Mouse (Mus musculus) cerebellum, adult 2 months (tissue): ENCODE measurements at regions not wholly inside any gene's neighbourhood (a gene's known extent, or its start where the extent isn't known, plus 50 kb on each side); places are given as distances from the start of the nearest gene placed in this dataset.

Experiments used
- DNase-seq, 2 experiments: peaks; one replicate each; pipeline ENCODE4 v3.0.0; 2021
- H3K27ac ChIP-seq: fragments of 200-500 bp; 2 replicates; pipeline ENCODE4 v1.5.1; 2012; ENCODE audit warnings: low read length, control low read depth, inconsistent platforms; ENCODE audit not compliant: insufficient read depth
- H3K27me3 ChIP-seq: fragments of 200-500 bp; 2 replicates; pipeline ENCODE4 v1.6.1; 2012; ENCODE audit warnings: inconsistent platforms, mild to moderate bottlenecking, low read length, moderate library complexity; ENCODE audit not compliant: control insufficient read depth, insufficient read depth
- H3K4me1 ChIP-seq: fragments of 200-500 bp; 2 replicates; pipeline ENCODE4 v1.6.1; 2011; ENCODE audit warnings: low read length; ENCODE audit not compliant: control insufficient read depth, insufficient read depth
- H3K4me3 ChIP-seq: fragments of 200-500 bp; replicated peaks from 2 replicates; pipeline ENCODE3; 2011; ENCODE audit warnings: mild to moderate bottlenecking, low read depth, low read length, control low read depth; ENCODE audit not compliant: insufficient read depth
- CTCF ChIP-seq: fragments of 200-500 bp; IDR thresholded peaks from 2 replicates; pipeline ENCODE4 v1.5.1; 2011; ENCODE audit warnings: low read depth, mild to moderate bottlenecking, control low read depth, low read length, moderate library complexity, borderline replicate concordance; ENCODE audit not compliant: insufficient read depth
- POLR2A ChIP-seq: fragments of 200-500 bp; IDR thresholded peaks from 2 replicates; pipeline ENCODE4 v1.6.1; 2011; ENCODE audit warnings: low read length, control low read depth, borderline replicate concordance; ENCODE audit not compliant: insufficient read depth
- WGBS: fragments of 180-500 bp; shearing (Covaris S2); methylation state at CpG from one replicate; pipeline ENCODE4 v1.1.7; 2018; 5-methylcytosine and 5-hydroxymethylcytosine counted together

- H3K4me1 ChIP-seq, result no peaks in the 10 kb centered on the region
- WGBS, result 50% methylated on average over 6 of the region's 6 CpGs
Observed at GRCm38 (mm10) chr12:27283964-27284363, 58.4 kb downstream of the Sox11 start.

GRCm38 (mm10) chr12:27261965-27262364, 80.4 kb downstream of the Sox11 start:
- H3K27me3 ChIP-seq, result no peaks in the 10 kb centered on the region; the same call in 1 of the 2 replicates
- DNase-seq, result no peak
- H3K4me3 ChIP-seq, result no peak overlapping the region
- TF ChIP-seq CTCF, result no peak
- no peak for TF ChIP-seq POLR2A
- no peak overlapping the region for H3K27ac ChIP-seq
- no peaks in the 10 kb centered on the region for H3K4me1 ChIP-seq

More at GRCm38 (mm10) chr12:27283964-27284363, 58.4 kb downstream of the Sox11 start:
- Histone ChIP-seq H3K4me3 (no peak overlapping the region), H3K27me3 (no peaks in the 10 kb centered on the region), H3K27ac (no peak overlapping the region)
- DNase-seq, result no peak
- TF ChIP-seq POLR2A (no peak), CTCF (no peak)

GRCm38 (mm10) chr12:27254125-27254524, 88.2 kb downstream of the Sox11 start:
- no peak overlapping the region for H3K4me3 ChIP-seq
- TF ChIP-seq POLR2A (no peak), CTCF (no peak)
- H3K4me1 ChIP-seq, result no peaks in the 10 kb centered on the region
- H3K27ac ChIP-seq, result no peak overlapping the region
- peak in 1 of 2 experiments; percentile 4 for DNase-seq
- H3K27me3 ChIP-seq, result no peaks in the 10 kb centered on the region; the same call in 1 of the 2 replicates
- 5% methylated on average over 3 of the region's 3 CpGs for WGBS

GRCm38 (mm10) chr12:27251521-27251920, 90.9 kb downstream of the Sox11 start:
- no peak for TF ChIP-seq CTCF
- no peak for TF ChIP-seq POLR2A
- WGBS, result 53% methylated on average over 5 of the region's 5 CpGs
- H3K27me3 ChIP-seq, result no peaks in the 10 kb centered on the region
- H3K4me3 ChIP-seq, result no peak overlapping the region
- no peak overlapping the region for H3K27ac ChIP-seq
- H3K4me1 ChIP-seq, result 0 out of 2 replicates have a peak, but pooled peaks cover 4% of the 10 kb centered on the region
- no peak for DNase-seq

GRCm38 (mm10) chr12:27248545-27248855, 93.9 kb downstream of the Sox11 start:
- Histone ChIP-seq H3K27me3 (no peaks in the 10 kb centered on the region), H3K27ac (no peak overlapping the region)

GRCm38 (mm10) chr12:27247756-27248544, 94.4 kb downstream of the Sox11 start:
- Histone ChIP-seq H3K4me1 (0 out of 2 replicates have a peak, but pooled peaks cover 4% of the 10 kb centered on the region), H3K27me3 (no peaks in the 10 kb centered on the region), H3K4me3 (no peak overlapping the region), H3K27ac (no peak overlapping the region)
- WGBS, result 49% methylated on average over 10 of the region's 10 CpGs
- no peak for DNase-seq
- no peak for TF ChIP-seq POLR2A
- no peak for TF ChIP-seq CTCF

More at GRCm38 (mm10) chr12:27248545-27248855, 93.9 kb downstream of the Sox11 start:
- 7% methylated on average over 3 of the region's 3 CpGs for WGBS
- H3K4me3 ChIP-seq, result no peak overlapping the region
- 0 out of 2 replicates have a peak, but pooled peaks cover 4% of the 10 kb centered on the region for H3K4me1 ChIP-seq
- TF ChIP-seq POLR2A (no peak), CTCF (no peak)
- DNase-seq, result peak in 1 of 2 experiments; percentile 6

GRCm38 (mm10) chr12:27235748-27236147, 106.6 kb downstream of the Sox11 start:
- 83% methylated on average over 1 of the region's 1 CpGs for WGBS
- H3K27ac ChIP-seq, result no peak overlapping the region
- no peak overlapping the region for H3K4me3 ChIP-seq
- no peak for DNase-seq
- H3K4me1 ChIP-seq, result no peaks in the 10 kb centered on the region
- TF ChIP-seq CTCF (no peak), POLR2A (no peak)
- H3K27me3 ChIP-seq, result no peaks in the 10 kb centered on the region

GRCm38 (mm10) chr12:27221541-27221940, 120.8 kb downstream of the Sox11 start:
- Histone ChIP-seq H3K27me3 (no peaks in the 10 kb centered on the region), H3K4me1 (no peaks in the 10 kb centered on the region), H3K4me3 (no peak overlapping the region), H3K27ac (no peak overlapping the region)
- TF ChIP-seq CTCF, result no peak
- TF ChIP-seq POLR2A, result no peak
- 77% methylated on average over 3 of the region's 3 CpGs for WGBS
- DNase-seq, result no peak
